Mouse (Mus musculus) myocyte (in vitro differentiated cells): ENCODE measurements at regions not wholly inside any gene's neighbourhood (a gene's known extent, or its start where the extent isn't known, plus 50 kb on each side); places are given as distances from the start of the nearest gene placed in this dataset.

Experiments used
- MAX ChIP-seq: IDR thresholded peaks from one replicate; pipeline ENCODE4 v1.6.1; 2011; ENCODE audit warnings: low read depth, mild to moderate bottlenecking, control low read depth
- MYOD1 ChIP-seq, 3 experiments: IDR thresholded peaks; one replicate each; pipeline ENCODE4 v1.6.1; 2011; ENCODE audit warnings: control low read depth in 2 of 3, low read depth in 2 of 3, mild to moderate bottlenecking in 2 of 3, moderate library complexity in 1 of 3; ENCODE audit not compliant: insufficient read length in 2 of 3, control insufficient read depth in 1 of 3
- MYOG ChIP-seq, 3 experiments: IDR thresholded peaks; one replicate each; pipeline ENCODE4 v1.6.1; 2011; ENCODE audit warnings: control low read depth in 2 of 3, low read depth in 2 of 3, mild to moderate bottlenecking in 2 of 3; ENCODE audit not compliant: insufficient read length in 2 of 3, control insufficient read depth in 1 of 3, insufficient read depth in 1 of 3
- POLR2A ChIP-seq: IDR thresholded peaks from one replicate; pipeline ENCODE4 v1.6.1; 2011; ENCODE audit warnings: low read depth, mild to moderate bottlenecking, control low read depth, moderate library complexity; ENCODE audit not compliant: insufficient read length
- SRF ChIP-seq: IDR thresholded peaks from one replicate; pipeline ENCODE4 v1.6.1; 2011; ENCODE audit warnings: low read depth; ENCODE audit not compliant: control insufficient read depth, insufficient read length
- USF1 ChIP-seq: IDR thresholded peaks from one replicate; pipeline ENCODE4 v1.6.1; 2011; ENCODE audit warnings: low read depth, mild to moderate bottlenecking, control low read depth, moderate library complexity

DNA sequence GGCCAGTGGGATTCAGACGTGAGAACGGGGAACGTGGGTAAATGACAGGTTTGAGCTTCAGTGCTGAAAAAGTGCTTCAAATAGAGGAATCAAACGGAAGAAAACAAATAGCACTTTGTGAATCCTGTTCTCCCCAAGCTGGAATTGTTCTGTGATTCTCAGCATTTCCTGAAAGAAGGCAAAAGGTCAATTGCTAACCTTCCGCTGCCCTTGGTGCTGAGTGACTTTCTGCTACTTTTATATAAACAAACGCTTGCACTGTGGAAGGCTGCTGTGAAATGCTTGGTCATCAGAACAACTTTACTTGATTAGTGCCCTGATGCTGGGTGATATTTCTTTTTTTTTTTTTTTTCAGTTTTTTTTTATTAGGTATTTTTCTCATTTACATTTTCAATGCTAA, 192.3 kb upstream of the Chl1 start:
- TF ChIP-seq USF1 (no peak), SRF (no peak), MAX (no peak), POLR2A (no peak), MYOD1 (IDR thresholded peaks at IDR 0.05; ENCODE audit: control insufficient read depth in 1 of 3, insufficient read length in 2 of 3, low read depth in 2 of 3) (no peak), MYOG (IDR thresholded peaks at IDR 0.05; ENCODE audit: control insufficient read depth in 1 of 3, insufficient read depth in 1 of 3, insufficient read length in 2 of 3, low read depth in 2 of 3) (no peak)
